Mouse (Mus musculus) kidney, postnatal 0 days (tissue): ENCODE results near the gene Trpv4. TPM values are rescaled to one million over a fixed set of nuclear protein-coding genes. Genes with fewer than 3 reads are reported as not detected.

Experiments
- ATAC-seq: fragments of 200-750 bp; cut with Nextera tagmentation; replicated peaks from 2 replicates; pipeline ENCODE4 v1.8.0; 2017; ENCODE audit warnings: low read depth, moderate number of reproducible peaks, moderate TSS enrichment, moderate library complexity; ENCODE audit not compliant: low FRiP score
- DNase-seq: peaks from one replicate; pipeline ENCODE4 v3.0.0-alpha.2; 2016; ENCODE audit warnings: low spot score
- H3K27ac ChIP-seq: fragments of 300-500 bp; sonication (generic); 2 replicates; pipeline ENCODE4 v1.5.1; 2014; ENCODE audit warnings: mild to moderate bottlenecking
- H3K27me3 ChIP-seq: fragments of 300-500 bp; sonication (generic); 2 replicates; pipeline ENCODE4 v1.6.1; 2014; ENCODE audit warnings: low read length, mixed read lengths; ENCODE audit not compliant: insufficient read depth
- H3K36me3 ChIP-seq: fragments of 300-500 bp; sonication (generic); 2 replicates; pipeline ENCODE4 v1.6.1; 2014; ENCODE audit warnings: low read length, mixed read lengths; ENCODE audit not compliant: insufficient read depth
- H3K4me1 ChIP-seq: fragments of 300-500 bp; sonication (generic); replicated peaks from 2 replicates; pipeline ENCODE4 v1.6.1; 2014; ENCODE audit warnings: antibody characterized with exemption, low read length, mixed read lengths; ENCODE audit not compliant: insufficient read depth
- H3K4me2 ChIP-seq: fragments of 300-500 bp; sonication (generic); 2 replicates; pipeline ENCODE4 v1.6.1; 2014; ENCODE audit warnings: mild to moderate bottlenecking, low read length, moderate library complexity, mixed read lengths
- H3K4me3 ChIP-seq: fragments of 300-500 bp; sonication (generic); replicated peaks from 2 replicates; pipeline ENCODE4 v1.5.1; 2014; ENCODE audit warnings: low read depth, low read length
- H3K9ac ChIP-seq: fragments of 300-500 bp; sonication (generic); 2 replicates; pipeline ENCODE4 v1.6.1; 2014; ENCODE audit warnings: low read depth, low read length
- H3K9me3 ChIP-seq: fragments of 300-500 bp; sonication (generic); replicated peaks from 2 replicates; pipeline ENCODE4 v1.6.1; 2016; ENCODE audit warnings: low read length, inconsistent platforms, mixed read lengths
- CTCF ChIP-seq: IDR thresholded peaks from 2 replicates; pipeline ENCODE4 v1.5.1; 2016; ENCODE audit warnings: antibody characterized with exemption, low read depth, mild to moderate bottlenecking, moderate library complexity
- WGBS: fragments of 180-500 bp; shearing (Covaris S2); extraction: QIAGEN DNeasy Blood & Tissue Kit; methylation state at CpG from one replicate; pipeline ENCODE4 v1.1.7; 2014; 5-methylcytosine and 5-hydroxymethylcytosine counted together
- polyA plus RNA-seq: library from polyadenylated mRNA; unstranded; fragments of >200 nt; fragmentation: Nextera tagmentation; extraction: Ambion mirVana; gene quantifications from 2 replicates; pipeline ENCODE4 v1.2.1, GENCODE M21; 2015

Trpv4 gene
- polyA plus RNA-seq, 1 experiment from 2014 or later = 31.3 TPM

DNA sequence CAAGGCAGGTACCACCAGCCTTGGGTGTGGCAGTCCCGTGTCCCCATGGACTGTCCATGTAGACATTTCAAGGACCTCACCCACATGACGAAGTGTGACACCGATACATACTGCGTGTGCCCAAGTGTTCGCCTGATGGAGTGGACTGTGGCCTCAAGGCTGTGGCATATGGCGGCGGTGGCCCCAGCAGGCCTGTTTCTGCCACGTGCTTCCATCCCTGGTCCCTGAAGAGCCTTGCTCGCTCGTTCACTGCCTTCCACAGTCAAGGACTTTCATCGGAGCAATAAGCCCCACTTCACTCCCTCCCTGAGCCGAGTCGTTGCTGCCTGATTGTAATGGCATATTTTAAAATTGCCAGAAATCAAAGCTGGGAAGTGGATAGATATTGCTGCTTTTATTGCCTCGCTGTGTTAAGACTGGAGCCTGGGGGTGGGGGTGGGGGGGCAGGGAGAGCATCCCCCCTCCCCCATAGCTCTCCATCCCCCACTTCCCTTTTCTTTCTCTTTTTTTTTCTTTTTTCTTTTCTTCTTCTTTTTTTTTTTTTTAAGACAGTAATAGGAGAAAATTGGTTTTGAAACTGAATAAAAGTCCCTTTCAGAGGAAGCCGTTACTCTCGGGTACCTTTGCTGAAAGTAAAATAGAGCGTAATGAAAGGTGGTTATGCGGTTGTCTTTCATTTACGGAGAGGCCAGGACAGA is 65.6 kb downstream of the Trpv4 start:
- ATAC-seq (no peak), DNase-seq (no peak)
- no peaks in the 10 kb centered on the region for H3K9me3 ChIP-seq
- no peak for TF ChIP-seq CTCF
- H3K9ac ChIP-seq = no peak overlapping the region
- no peaks in the 10 kb centered on the region for H3K27me3 ChIP-seq
- no peak overlapping the region for H3K4me3 ChIP-seq
- H3K4me2 ChIP-seq = no peak overlapping the region
- 0 out of 2 replicates have a peak overlapping the region, but pooled peaks have one; percentile 95 for H3K27ac ChIP-seq
- H3K4me1 ChIP-seq = peaks cover 84% of the 10 kb centered on the region
- 63% methylated on average over 19 of the region's 19 CpGs for WGBS
- H3K36me3 ChIP-seq = no peaks in the 10 kb centered on the region

DNA sequence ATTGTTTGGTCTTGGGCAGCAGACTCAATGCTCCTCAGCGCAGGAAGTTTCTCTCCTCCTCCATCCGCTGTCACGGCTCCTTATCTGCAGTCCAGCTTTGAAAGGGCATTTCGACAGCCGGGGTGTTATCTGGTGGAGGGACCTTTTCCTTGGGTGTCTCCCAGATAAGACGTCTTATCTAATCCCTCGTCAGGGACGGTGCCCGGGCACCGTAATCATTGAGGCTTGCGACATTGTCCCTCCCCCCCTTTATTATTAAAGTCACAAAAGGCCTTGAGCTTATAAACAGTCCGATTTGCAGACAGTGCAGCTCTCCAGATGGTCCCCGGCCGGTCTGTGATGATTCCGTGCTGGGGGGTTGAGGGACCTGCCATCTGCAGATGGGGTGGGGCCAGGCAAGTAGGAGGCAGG is 67.1 kb downstream of the Trpv4 start:
- no peak for ATAC-seq
- Histone ChIP-seq H3K4me1 (peaks cover 82% of the 10 kb centered on the region), H3K9ac (no peak overlapping the region), H3K4me3 (no peak overlapping the region), H3K27me3 (no peaks in the 10 kb centered on the region), H3K9me3 (no peaks in the 10 kb centered on the region), H3K4me2 (no peak overlapping the region), H3K27ac (peak overlapping the region; percentile 47), H3K36me3 (no peaks in the 10 kb centered on the region)
- 40% methylated on average over 15 of the region's 15 CpGs for WGBS
- DNase-seq = no peak
- no peak for TF ChIP-seq CTCF

DNA sequence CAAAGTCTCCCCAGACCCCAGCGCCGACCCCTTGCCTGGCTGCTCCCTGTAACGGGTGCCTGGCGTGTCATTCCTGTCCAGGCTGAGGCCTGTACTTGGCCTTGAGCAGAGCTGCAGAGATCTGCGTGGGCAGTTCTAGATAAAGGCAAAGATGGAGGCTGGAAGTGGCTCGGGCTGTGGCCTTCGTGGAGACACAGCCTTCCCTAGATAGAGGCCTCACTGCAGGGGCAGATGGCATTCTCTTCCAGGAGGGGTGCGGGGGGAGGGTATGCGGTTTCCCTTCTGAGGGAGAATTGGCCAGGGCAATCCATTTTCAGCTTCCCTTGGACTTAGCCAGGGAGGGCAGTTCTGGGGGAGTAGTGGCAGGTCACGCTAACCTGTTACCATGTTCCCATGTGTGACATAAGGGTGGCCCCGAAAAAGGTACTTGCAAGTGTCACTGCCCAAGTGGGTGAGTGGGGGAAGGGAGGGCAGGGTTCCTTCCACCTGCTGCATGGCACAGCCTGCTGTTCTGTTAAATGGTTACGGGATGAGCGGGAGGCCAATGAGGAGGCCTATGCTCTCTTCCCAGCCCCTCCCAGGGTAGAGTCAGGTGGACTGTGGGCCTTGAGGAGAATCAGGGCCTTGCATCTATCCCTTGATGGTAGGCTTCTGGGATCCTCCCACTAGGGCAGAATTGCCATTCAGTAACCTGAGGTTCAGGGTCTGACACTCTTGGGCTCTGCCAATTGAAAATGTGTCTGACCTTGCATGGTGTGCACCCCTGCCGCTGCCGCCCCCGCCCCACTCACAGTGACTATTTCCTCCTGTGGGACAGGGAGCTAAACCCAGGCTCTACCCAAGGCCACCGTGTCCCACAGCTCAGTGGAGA is 67.9 kb downstream of the Trpv4 start:
- no peaks in the 10 kb centered on the region for H3K36me3 ChIP-seq
- no peak overlapping the region for H3K4me2 ChIP-seq
- no peak for ATAC-seq
- DNase-seq = no peak
- 63% methylated on average over 17 of the region's 17 CpGs for WGBS
- H3K9ac ChIP-seq = 0 out of 2 replicates have a peak overlapping the region, but pooled peaks have one; percentile 6
- no peaks in the 10 kb centered on the region for H3K27me3 ChIP-seq
- H3K9me3 ChIP-seq = no peaks in the 10 kb centered on the region
- no peak overlapping the region for H3K4me3 ChIP-seq
- TF ChIP-seq CTCF = no peak
- peak overlapping the region; percentile 47 for H3K27ac ChIP-seq
- peaks cover 82% of the 10 kb centered on the region for H3K4me1 ChIP-seq

DNA sequence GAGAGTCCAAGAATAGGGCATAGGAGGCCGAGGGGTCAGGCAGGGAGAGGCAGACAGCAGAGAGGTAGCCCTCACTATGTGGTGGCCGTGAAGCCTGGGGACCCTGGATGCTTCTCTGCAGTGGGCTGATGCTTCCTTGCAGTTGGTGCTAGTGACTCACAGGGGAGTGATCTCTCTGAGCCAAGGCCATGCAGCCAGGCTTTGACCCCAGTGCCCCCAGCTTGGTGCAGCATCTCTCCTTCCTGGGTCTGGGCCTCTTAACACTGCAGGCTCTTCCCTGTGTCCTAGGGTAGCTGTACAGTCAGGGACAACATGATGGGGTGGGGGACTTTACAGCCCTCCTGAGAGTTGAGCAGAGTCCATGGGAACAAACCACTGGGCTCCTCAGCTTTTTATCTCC is 68.8 kb downstream of the Trpv4 start:
- no peak for TF ChIP-seq CTCF
- Histone ChIP-seq H3K4me1 (peaks cover 82% of the 10 kb centered on the region), H3K4me3 (no peak overlapping the region), H3K27me3 (no peaks in the 10 kb centered on the region), H3K27ac (peak overlapping the region; percentile 47), H3K9ac (no peak overlapping the region), H3K9me3 (no peaks in the 10 kb centered on the region), H3K36me3 (no peaks in the 10 kb centered on the region), H3K4me2 (no peak overlapping the region)
- no peak for DNase-seq
- 38% methylated on average over 2 of the region's 2 CpGs for WGBS
- ATAC-seq = 0 out of 2 replicates have a peak, but pooled peaks have one; percentile 8

DNA sequence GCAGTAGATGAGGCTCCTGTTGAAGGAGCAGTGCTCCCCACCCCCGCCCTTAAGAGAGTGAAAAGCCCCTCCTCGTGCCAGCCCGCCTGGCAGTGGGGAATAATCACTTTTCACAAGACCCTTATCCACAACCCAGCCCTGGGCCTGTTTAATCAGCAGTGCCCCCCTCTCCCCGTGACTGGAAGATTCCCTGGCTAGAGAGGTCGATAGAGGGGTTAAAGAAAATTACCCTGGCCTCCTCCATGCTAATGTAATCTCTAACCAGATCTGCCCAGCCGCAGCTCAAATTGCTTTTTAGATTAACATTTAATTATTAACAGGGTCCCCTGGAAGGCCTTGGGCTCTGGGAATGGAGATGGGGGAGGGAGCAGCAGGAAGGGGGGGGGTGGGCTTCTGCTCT is 69.2 kb downstream of the Trpv4 start:
- Histone ChIP-seq H3K4me3 (no peak overlapping the region), H3K9me3 (no peaks in the 10 kb centered on the region), H3K9ac (no peak overlapping the region), H3K4me1 (peaks cover 82% of the 10 kb centered on the region), H3K27me3 (no peaks in the 10 kb centered on the region), H3K27ac (peak overlapping the region; percentile 79), H3K36me3 (no peaks in the 10 kb centered on the region), H3K4me2 (no peak overlapping the region; the same call in 1 of the 2 replicates)
- no peak for DNase-seq
- WGBS = 32% methylated on average over 6 of the region's 6 CpGs
- TF ChIP-seq CTCF = no peak
- peak; percentile 17; the same call in 1 of the 2 replicates for ATAC-seq

DNA sequence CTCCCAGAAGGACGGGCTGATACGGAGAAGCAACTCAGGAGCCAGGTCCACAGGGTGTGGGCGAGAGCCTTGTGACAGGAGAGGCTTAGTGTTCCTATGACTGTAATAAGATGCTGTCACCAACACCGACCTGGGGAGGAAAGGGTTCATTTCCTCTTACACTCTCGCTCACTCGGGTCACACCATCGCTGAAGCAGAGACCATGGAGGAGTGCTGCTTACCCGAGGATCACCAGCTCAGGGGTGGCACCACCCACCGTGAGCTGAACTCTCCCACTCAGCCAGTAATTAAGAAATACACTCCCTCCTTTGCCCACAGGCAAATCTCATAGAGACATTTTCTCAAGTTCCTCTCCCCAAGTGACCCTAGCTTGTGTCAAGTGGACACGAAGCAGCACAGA is 69.8 kb downstream of the Trpv4 start:
- peak overlapping the region; percentile 79 for H3K27ac ChIP-seq
- no peaks in the 10 kb centered on the region for H3K9me3 ChIP-seq
- no peak overlapping the region for H3K9ac ChIP-seq
- peak; percentile 45 for ATAC-seq
- WGBS = 25% methylated on average over 10 of the region's 10 CpGs
- peaks cover 82% of the 10 kb centered on the region for H3K4me1 ChIP-seq
- no peaks in the 10 kb centered on the region for H3K36me3 ChIP-seq
- H3K27me3 ChIP-seq = no peaks in the 10 kb centered on the region
- peak; percentile 83 for DNase-seq
- no peak for TF ChIP-seq CTCF
- no peak overlapping the region; the same call in 1 of the 2 replicates for H3K4me2 ChIP-seq
- no peak overlapping the region for H3K4me3 ChIP-seq
